Mouse (Mus musculus): ENCODE measurements around the gene Olfml3.

Gene Olfml3

DNA sequence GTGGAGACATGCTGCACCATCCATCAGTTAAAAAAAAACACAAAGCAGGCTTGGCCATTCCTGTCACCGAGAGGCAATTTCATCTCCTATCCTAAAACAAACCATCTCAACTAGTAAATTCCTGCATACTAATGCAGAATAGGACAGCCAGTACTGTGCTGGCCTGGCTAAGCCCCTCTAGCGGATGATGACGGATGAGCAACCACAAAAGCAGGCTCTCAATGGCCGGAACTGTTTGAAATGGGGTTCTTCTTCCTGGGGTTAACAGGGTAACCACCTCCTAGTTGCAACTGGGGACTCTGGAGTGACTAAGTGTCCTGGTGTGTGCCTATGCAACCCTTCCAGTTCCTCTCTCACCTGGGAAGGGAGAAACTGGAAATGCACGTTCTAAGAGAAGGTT is 2.5 kb upstream of the Olfml3 start:
- no peak for DNase-seq (ENCODE audit: extremely low spot score, low read depth, low spot score)

DNA sequence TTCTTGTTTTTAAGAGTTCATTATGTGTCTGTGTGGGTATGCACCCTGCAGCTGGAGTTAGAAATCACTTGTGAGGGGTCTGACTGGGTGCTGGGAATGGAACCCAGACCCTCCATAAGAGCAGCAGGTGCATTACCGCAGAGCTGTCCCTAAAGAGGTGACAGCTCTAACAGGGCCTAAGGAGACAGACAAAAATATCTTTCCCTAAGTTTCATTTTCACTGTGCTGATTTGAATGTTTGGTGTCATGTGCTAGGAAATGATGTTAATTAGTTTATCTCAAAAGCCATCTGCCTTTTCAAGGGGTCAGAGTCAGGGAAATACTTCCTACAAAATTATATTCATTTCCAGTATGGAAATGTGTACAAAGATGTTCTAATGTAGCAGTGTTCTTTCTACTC is 1.5 kb upstream of the Olfml3 start, which contains the start of gene Gm10964:
Gene Gm10964, plus strand, starts transcription at position 38 of the 400 bp plus-strand sequence.
- DNase-seq (ENCODE audit: extremely low spot score, low read depth, low spot score), result no peak

DNA sequence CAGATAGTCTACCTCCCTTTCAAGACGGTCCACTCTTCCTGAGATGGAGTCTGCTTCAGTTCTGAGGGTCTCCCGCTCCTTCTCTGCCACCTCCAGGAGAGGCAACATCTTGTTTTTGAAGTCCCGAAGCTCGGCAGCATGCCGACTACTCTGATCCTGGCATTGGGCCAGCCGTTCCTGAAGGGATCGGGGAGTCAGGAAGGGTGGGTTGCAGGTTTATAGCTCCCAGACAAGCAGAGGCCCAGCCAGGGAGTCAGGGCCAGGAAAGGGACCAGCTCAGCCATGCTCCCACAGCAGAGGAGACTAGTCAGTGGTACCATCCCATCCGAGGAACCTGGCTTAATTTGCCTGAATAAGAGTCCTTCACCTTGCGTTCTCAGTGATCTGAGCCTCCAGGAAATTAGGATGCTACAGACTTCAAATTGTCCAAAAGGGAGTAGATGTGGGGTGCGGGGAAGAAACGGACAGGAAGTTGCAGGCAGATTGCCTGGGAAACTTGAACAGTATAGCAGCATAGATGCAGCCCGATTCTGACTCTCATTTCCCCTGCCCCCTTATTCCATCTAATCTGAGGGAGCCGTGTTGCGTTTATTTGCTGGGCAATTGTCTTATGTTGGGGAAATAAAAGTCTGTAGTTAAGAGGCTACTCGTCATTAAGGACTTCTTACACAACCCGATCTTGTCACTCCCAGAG is 593 bp downstream of the Olfml3 start:
- no peak for DNase-seq (ENCODE audit: extremely low spot score, low read depth, low spot score)

DNA sequence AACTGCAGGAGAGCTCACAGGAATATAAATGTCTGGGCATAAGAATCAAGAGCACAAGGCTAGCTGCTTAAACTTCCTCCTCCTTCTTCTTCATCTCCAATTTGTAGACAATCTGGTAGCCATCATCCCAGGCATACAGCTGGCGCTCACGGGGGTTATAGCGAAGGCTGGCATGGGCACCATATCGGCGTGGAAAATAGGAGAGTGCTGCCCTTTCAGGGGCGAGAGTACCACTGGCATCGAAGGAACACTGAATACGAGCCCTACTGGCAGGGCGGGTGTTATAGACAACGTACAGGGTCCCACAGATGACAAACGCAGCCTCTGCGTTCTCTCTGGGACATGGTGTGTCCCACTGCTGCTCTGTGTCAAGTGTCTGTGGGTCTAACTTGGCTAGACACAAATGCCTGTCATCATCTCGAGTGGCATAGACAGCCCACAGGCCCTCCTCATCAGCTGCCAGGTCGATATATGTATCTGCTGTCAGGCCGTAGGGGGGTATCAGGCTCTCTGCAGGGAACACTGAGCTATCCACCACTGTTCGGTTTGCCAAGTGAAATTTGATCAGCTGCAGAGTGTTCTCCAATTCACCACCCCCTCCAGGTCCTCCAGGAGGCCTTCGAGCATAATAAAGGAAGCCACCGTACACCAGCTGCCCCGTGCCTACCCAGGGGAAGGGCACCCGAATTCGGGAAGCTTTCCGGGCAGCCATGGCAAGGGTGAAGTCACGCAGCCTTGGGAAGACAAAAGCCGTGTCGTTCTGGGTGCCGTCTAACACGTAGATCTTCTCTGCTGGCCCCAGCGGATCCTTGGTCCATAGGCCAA is 1.8 kb downstream of the Olfml3 start:
- no peak for DNase-seq (ENCODE audit: extremely low spot score, low read depth, low spot score)

DNA sequence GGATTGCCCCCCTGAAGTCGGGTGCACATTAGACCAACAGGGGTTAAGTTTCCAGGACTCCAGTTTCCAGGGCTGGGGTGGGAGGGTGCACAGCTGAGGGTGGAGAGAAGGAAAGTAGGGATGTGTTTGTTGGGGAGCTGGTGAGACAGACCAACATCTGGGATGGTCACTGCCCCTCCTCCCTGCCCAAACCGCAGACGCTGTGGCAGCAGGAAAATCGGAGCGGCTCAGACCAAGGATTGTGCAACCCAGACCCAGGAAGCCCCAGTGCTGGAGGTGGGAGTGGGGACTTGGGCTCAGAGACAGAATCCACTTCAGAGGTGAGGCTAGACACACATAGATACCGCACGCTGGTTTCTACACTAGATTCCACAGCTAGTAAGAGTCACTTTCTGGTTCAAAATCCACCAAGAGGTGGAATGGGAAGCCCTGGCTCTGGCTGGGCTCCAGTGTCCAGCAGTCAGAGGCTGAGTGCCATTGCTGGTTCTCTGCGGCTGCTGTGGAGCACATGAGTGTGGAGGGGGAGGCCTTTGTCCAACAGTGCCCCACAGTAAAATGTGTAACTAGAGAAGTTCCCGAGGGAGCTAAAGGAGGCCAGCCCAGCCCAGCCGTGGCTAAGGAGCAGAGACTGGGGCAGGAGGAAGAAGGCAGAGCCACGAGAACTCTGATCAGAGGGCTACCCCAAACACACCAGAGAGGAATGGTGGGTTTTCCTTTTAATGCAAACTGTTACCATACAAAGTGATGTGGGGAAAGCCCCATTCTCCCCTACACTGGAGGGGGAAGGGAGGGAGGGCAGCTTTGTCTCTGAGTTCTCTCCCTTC is 2.9 kb downstream of the Olfml3 start:
- no peak for DNase-seq (ENCODE audit: extremely low spot score, low read depth, low spot score)

DNA sequence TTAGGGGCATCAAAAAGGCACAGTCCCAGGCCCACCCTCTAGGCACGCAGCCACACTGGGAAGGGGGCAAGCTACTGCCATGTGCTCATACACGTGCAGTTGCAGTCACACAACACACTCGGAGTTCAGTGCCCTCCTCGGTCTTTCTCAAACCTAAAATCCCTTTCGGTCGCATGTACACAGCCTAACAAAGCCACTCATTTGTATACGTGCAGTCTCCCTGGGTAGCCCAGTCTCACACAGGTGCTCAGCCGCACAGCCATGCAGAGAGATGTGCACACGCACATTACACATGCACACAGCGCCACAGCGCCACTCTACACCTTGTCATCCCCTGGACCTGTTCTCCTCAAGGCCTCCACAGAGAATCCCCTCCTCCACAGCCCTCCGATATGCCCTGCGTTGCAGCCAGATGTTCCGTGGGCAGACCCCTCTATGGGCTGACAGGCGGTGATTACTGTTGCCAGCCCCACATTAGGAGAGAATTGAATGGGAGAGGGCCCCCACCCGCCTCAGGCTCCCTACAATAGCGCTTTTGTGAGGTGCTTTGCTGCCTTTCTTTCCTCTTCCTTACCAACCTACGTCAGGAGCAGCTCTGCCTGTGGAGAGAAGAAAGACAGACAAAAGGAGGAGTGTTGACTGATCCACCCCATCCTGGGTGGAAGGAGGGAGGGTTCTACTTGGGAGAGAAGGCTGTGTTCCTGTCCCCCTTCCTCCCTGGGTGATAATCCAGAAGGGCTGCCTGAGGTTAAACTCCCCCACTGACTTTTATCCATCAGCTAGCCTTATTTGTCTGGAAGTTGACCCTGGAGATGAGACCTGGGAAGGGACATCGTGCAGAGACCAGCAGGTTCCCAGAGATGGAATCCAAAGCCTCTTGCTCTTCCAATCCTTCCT is 3.8 kb downstream of the Olfml3 start:
- DNase-seq (ENCODE audit: extremely low spot score, low read depth, low spot score), result no peak

DNA sequence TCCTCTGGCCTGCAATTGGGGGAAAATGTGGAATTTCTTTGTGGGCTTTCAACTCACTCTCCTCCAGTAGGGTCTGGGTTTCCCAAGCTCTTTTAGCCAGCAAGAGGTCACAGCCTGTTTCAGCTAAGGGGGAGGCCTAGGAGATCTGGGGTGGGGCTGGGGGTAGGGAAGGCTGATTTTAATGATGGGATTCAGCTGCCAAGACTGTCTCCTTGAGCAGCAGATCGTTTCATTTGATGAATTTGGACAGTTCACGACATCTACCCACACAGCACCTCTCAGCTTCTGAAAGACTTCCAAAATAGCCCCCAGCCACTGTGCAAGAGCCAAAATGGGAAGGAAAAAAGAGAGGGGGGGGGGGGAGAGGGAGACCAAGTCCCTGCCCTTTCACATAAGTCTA is 4.6 kb downstream of the Olfml3 start:
- no peak for DNase-seq (ENCODE audit: extremely low spot score, low read depth, low spot score)

DNA sequence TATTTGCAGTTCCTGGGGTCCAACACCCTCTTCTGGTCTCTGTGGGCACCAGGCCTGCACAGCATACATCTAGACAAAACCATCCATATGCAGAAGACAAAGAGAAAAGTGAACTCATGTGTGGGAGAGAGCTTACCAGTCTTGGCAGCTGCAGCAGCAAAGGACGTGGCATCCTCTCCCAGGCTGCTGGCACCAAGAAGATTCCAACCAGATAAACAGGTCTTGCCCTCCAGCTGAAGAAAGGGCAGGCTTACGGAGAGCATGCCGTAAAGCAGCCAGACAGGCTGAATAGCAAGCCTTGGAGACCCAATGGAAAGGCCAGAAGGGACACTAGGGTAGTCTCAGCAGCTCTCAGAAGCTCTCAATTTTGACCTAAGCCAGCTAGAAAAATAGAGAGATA is 5.7 kb downstream of the Olfml3 start:
- no peak for DNase-seq (ENCODE audit: extremely low spot score, low read depth, low spot score)

DNA sequence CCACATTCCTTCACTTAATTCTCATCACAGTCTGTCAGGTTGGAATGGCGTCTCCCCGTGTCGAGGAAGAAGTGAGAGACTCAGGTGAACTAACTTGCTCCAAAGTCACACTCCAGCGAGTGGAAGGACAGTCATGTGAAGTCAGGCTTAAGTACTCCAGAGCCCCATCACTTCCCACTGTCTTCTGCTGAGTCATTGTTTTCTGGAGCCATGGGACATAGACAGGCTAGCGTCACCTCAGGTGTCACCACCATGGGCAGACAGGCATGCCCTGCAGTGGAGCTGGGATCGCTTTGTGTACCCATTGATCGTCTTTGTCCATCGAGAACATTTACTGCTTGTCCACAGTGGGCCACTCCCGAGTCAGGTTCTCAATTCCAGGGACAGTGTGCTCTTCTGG is 8.0 kb downstream of the Olfml3 start:
- DNase-seq (ENCODE audit: extremely low spot score, low read depth, low spot score), result no peak

DNA sequence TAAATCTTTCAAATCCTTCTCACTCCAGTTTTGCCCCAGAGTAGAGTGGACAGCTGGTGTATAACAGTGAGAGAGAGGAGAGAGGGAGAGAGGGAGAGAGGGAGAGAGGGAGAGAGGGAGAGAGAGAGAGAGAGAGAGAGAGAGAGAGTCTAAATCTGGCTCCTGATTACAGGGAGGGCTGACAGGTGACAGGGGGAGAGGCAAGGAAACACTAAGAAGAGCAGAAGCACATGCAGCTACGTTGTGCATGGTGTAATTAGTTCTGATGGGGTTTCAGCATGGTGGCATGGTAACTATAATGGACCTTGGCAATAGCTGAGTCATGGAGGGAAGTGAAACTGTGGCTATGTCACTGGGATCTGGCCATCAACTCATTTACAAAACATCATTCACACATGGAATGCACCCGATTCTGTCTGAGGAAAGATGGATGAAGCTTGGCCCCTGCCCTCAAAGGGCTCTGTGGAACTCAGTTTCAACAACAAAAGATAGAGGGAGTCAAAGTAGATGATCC is 9.9 kb downstream of the Olfml3 start:
- no peak for DNase-seq (ENCODE audit: extremely low spot score, low read depth, low spot score)

DNA sequence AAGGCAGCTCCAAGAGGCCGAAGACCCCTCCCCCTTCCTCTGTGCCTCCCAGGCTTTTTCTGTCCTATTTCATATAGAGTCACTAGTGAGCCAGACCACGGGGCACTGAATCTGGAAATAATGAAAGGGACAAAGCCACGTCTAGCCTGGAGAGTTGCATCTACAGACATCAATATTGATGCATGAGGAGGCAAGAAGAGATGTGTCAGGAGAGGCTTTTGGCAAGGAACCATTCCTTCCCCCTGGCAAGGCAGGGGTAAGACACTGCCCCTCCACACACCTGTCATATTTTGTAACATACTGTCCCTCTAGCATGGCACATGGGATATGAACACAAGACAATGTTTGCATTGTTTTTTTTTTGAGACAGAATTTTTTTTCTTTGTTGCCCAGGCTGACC is 11.2 kb downstream of the Olfml3 start:
- no peak for DNase-seq (ENCODE audit: extremely low spot score, low read depth, low spot score)

DNA sequence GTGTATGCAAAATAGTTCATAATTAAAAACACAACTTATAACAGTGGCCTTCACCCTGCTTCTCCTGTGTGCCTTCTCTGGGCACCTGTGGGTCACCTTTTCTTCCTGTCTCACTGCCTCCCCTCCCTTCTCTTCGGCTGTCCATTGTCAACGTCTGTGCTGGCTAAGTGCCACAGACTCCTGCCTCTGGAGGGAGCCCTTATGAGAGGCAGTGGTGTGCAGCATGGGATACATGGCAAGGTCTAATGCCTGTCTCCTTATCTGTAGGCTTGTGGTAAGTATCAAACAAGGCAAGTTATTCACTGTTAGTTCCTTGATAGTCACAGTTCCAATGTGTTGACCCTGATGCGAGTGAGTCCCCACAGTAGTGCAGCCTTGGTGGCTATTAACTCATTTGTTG is 13.7 kb downstream of the Olfml3 start:
- DNase-seq (ENCODE audit: extremely low spot score, low read depth, low spot score), result no peak

DNA sequence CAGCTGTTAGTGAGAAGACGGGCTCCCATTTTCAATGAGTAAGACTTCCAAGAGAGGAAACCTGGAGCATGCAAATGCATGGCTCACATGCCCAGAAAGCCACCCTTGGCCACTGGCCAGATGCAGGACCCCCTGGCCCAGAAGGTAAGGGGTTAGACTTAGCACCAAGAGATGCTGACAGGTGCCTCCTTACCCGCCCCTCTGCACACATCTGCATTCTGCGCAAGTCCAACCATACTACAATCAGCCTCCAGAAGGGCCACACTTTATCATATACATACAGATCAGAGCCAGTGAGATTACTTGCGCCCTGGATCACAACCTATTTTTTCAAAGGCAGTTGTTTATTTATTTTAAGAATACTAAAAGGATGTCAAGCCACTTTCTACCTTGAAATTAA is 19.1 kb downstream of the Olfml3 start:
- DNase-seq (ENCODE audit: extremely low spot score, low read depth, low spot score), result no peak

DNA sequence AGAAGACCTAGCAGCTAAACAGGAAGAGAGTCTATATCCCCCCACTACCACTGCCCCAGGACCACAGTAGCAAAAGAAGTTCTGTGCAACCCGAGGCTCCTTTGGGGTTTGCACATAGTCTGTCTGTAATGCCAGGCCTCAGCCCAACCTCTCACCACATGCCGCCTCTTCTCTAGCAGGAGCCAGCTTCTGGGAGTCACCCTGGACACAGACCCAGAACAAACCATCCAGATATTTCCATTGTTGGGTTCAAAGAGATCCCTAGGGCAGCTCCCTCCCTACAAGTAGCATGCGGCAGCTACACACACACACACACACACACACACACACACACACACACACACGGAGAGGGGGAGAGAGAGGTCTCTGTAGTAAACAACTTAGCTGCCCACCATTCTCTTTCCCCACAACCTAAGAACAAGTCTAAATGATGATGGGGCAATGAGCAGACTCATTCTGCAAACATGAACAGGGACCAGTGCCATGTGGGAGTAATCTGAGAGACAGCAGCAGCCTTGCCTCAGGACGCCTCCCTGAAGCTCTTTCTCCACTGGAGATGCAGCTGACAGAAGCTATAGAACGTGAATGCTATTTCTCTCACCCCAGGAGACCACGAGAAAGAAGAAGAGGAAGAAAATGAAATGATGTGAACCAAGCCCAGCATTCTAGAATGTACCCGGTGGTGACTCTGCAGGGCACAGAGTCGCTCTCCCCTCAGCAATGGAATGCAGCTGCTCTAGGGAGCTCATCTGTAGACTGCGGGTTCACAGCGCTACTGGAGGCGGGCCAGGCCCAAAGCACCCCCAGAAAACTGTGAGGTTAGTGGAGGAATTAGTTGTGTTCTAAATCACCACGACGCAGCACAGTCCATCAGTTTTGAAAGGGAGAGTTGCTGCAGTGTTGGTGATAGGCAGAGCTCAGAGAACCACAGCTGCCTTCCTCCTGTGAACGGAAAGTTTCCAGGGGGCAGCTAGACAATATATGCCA is 20.7 kb downstream of the Olfml3 start:
- no peak for DNase-seq (ENCODE audit: extremely low spot score, low read depth, low spot score)

DNA sequence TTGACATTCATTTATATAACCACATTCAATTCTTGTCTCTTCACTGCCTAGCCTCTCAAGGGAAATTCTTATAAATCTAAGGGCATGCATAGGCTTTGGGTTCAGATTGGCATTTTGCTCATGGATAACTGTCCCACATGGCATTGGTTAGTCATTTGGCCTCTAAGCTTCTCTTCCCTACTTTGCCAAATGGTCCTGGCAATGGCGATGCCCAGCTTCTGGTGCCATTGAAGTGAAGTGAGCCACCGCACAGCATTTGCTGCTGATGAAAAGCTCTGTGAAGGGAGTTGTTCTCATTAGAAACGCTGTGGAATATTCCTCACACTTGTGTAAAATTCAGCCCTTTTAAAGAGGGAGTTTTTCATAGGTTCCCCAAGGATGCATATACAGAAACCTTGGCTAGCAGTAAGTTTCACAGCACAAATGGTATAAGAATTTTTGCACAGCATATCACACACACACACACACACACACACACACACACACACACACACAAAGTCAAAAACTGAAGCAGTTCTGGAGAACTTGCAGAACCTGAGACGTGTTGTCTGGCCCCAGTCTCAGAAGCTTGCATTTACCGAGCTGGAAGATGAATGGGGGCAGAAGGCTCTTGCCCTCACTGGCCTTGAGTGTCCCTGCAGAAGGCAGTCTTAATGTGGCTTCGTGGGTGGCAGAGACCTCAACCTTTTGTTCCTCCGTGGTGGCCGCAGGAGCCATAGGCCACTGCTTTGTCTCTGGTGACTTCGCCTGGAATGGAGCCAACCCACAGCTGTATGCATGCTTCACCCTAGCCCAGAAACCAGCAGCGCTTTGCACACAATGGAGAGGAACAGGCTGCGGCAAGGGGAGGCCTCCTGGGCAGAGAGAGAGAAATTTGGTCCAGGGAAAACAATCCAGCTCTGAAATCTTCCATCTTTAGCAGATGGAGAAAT is 21.8 kb downstream of the Olfml3 start:
- DNase-seq (ENCODE audit: extremely low spot score, low read depth, low spot score), result no peak

DNA sequence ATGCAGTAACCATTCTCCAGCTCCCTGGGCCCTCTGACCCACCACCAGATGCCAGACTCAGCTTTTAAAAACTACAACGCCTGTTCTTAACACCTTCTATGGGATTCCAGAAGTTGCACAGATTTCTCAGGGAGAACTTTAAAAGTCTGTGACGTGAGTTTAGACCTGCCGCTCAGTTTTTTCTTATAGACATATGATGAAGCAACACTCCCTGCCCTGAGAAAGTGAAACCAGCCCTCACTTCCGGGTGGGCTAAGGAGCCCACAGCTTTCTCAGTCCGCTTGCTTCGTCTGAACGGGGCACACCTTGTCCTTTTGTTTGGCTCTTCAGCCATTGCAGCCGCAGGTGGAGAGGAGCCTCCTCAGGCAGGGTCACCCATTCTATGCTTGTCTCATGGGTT is 22.9 kb downstream of the Olfml3 start:
- DNase-seq (ENCODE audit: extremely low spot score, low read depth, low spot score), result no peak

DNA sequence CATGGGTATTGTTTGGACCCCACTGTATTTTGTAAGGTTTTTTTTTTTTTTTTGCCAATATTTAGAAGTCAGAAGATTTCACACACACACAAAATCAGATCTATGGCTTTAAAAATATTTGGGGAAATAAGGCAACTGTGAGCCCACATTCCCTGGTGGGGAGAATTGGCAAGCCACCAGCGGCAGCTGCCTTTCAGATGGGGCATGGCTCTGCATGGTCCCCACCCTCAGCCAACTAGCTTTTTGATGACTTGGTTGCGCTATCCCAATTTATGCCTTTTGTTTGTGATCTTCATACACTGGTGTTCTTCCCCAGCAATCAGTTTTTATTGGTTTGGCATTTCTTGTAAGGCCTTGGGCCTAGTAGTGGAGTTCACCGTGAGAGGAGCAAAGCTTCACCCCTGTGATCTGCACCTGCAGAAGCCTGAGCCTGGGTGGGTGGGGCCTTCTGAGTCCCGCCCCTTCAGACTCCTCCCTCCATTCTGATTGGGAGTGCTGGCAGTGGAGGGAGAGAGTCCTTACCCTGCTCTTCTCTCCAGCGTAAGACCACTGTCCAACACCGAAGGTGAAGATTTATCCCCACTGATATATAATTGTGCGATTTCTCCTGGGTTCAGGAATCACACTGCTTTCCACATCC is 23.4 kb downstream of the Olfml3 start:
- no peak for DNase-seq (ENCODE audit: extremely low spot score, low read depth, low spot score)

DNA sequence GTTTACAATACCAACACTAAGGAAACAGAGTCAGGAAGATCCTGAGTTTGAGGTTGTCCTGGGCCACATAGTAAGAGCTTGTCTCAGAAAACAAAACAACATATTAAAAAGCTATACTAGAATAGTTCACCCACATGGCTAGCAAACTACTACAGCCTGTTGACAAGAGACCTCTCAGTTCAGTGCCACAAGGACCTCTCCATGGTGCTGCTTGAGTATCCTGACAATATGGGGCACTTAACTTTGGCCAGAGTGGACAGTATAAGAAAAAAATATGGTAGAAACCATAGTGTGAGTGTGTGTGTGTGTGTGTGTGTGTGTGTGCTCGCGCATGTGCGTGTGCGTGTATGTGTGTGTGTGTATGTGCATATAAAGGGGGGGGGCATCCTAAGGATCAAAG is 25.6 kb downstream of the Olfml3 start:
- no peak for DNase-seq (ENCODE audit: extremely low spot score, low read depth, low spot score)

All from hindlimb bud, embryonic 11.5 days (tissue).